Mouse (Mus musculus): ENCODE measurements around the gene Pygm. TPM values are rescaled to one million over a fixed set of nuclear protein-coding genes. Genes with fewer than 3 reads are reported as not detected.
A peak's percentile ranks its signal among the peaks of the same experiment; 100 is the strongest.

Gene Pygm
- polyA plus RNA-seq, 1 experiment from 2014 or later: 2.5 TPM

GRCm38 (mm10) chr19:6374571-6374970 is 9.6 kb upstream of the Pygm start:
- Histone ChIP-seq H3K4me2 (ENCODE audit: low read depth, low read length) (no peak overlapping the region), H3K9ac (replicated peaks) (no peak overlapping the region), H3K27ac (ENCODE audit: low read depth) (no peak overlapping the region), H3K36me3 (replicated peaks; ENCODE audit: insufficient read depth, low read length) (peaks cover 92% of the 10 kb centered on the region), H3K4me3 (ENCODE audit: low read depth, low read length) (no peak overlapping the region), H3K4me1 (ENCODE audit: insufficient read depth) (no peaks in the 10 kb centered on the region), H3K9me3 (ENCODE audit: low read length) (no peaks in the 10 kb centered on the region), H3K27me3 (ENCODE audit: insufficient read depth, low read length) (no peaks in the 10 kb centered on the region)
- no peak for ATAC-seq
- TF ChIP-seq EP300 (IDR thresholded peaks at IDR 0.05; ENCODE audit: low read depth) (no peak), CTCF (IDR thresholded peaks at IDR 0.05; ENCODE audit: low read depth) (no peak)
- DNase-seq: no peak
- WGBS (ENCODE audit: insufficient replicate concordance): 98% methylated on average over 10 of the region's 10 CpGs

DNA sequence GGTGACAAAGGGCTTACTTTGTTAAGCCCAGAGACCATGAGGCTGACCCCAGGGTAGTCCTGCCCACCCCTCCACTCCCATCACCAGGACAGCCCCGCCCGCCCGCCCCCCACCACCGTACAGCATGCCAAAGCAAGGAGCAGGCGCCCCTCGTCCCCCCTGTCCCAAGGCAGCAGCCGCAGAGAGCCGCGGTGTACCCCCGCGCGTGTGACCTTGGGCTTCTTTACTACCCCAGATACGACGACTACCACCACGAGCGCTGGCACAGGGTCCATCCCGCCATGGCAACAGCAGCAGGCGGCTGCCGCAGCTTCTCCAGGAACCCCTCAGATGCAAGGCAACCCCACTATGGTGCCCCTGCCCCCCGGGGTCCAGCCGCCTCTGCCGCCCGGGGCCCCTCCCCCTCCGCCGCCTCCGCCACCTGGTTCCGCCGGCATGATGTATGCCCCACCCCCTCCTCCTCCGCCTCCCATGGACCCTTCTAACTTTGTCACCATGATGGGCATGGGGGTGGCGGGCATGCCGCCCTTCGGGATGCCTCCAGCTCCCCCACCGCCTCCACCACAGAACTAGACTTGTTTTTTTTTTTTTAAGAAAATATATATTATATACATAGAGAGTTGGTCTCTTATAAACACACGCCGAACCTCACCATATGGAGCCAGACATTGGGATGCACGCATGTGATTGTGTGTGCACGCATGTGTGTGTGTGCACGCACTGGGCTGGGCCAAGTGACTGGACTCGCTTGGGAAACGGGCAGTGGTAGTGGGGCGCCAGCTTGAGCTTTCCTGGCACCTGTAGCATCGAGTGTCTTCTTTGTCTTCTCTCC is 8.6 kb upstream of the Pygm start:
- H3K9ac ChIP-seq (replicated peaks): no peak overlapping the region
- no peak overlapping the region for H3K4me3 ChIP-seq (ENCODE audit: low read depth, low read length)
- 92% methylated on average over 38 of the region's 42 CpGs for whole genome bisulfite sequencing (ENCODE audit: insufficient replicate concordance)
- no peak overlapping the region for H3K4me2 ChIP-seq (ENCODE audit: low read depth, low read length)
- no peak for DNase-seq
- H3K4me1 ChIP-seq (ENCODE audit: insufficient read depth): no peaks in the 10 kb centered on the region
- H3K27ac ChIP-seq (ENCODE audit: low read depth): no peak overlapping the region
- H3K27me3 ChIP-seq (ENCODE audit: insufficient read depth, low read length): no peaks in the 10 kb centered on the region
- no peak; the same call in 1 of the 2 replicates for ATAC-seq
- no peaks in the 10 kb centered on the region for H3K9me3 ChIP-seq (ENCODE audit: low read length)
- H3K36me3 ChIP-seq (replicated peaks; ENCODE audit: insufficient read depth, low read length): peaks cover 83% of the 10 kb centered on the region
- TF ChIP-seq EP300 (IDR thresholded peaks at IDR 0.05; ENCODE audit: low read depth) (no peak), CTCF (IDR thresholded peaks at IDR 0.05; ENCODE audit: low read depth) (no peak)

DNA sequence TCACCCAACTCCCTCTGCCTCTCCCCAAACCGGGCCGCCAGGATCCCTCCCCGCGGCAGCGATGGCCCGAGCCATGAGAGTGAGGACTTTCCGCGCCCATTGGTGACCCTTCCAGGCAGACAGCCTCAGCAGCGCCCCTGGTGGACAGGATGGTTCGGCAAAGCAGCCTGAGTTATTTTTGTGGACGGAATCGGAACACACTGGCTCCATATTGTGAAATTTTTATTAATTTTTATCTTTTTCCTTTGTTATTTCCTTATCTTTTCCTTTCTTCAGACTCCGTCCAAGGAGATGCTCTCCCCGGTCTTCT is 8.0 kb upstream of the Pygm start:
- Histone ChIP-seq H3K27ac (ENCODE audit: low read depth) (no peak overlapping the region), H3K9ac (replicated peaks) (no peak overlapping the region), H3K9me3 (ENCODE audit: low read length) (no peaks in the 10 kb centered on the region), H3K4me1 (ENCODE audit: insufficient read depth) (no peaks in the 10 kb centered on the region), H3K4me3 (ENCODE audit: low read depth, low read length) (no peak overlapping the region), H3K4me2 (ENCODE audit: low read depth, low read length) (no peak overlapping the region), H3K36me3 (replicated peaks; ENCODE audit: insufficient read depth, low read length) (peaks cover 77% of the 10 kb centered on the region), H3K27me3 (ENCODE audit: insufficient read depth, low read length) (no peaks in the 10 kb centered on the region)
- DNase-seq (peak; percentile 72), ATAC-seq (no peak; the same call in 1 of the 2 replicates)
- WGBS (ENCODE audit: insufficient replicate concordance): 83% methylated on average over 14 of the region's 14 CpGs
- TF ChIP-seq EP300 (IDR thresholded peaks at IDR 0.05; ENCODE audit: low read depth) (no peak), CTCF (IDR thresholded peaks at IDR 0.05; ENCODE audit: low read depth) (peak; percentile 74)

DNA sequence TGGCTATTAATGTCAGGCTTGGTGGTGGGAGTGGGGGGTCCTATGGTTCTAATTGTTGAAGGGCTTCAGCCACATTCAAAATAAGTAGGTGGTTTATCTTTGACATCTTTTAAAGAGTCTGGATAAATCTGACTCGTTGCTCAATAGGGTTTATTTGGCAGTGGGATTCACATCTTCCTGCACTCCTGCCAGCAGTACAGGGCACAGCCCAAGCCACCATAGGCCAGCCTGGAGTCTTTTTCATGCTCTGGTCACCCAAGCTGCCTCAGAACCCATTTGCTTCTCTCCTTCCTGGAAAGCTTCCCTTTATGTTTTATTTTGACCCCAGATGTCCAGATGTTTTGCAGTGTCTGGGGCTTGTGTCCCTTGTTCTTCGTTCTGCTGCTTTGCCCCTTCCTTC is 7.6 kb upstream of the Pygm start:
- DNase-seq: no peak
- 75% methylated on average over 2 of the region's 2 CpGs for WGBS (ENCODE audit: insufficient replicate concordance)
- Histone ChIP-seq H3K4me1 (ENCODE audit: insufficient read depth) (no peaks in the 10 kb centered on the region), H3K27me3 (ENCODE audit: insufficient read depth, low read length) (no peaks in the 10 kb centered on the region), H3K4me2 (ENCODE audit: low read depth, low read length) (no peak overlapping the region), H3K27ac (ENCODE audit: low read depth) (no peak overlapping the region), H3K9ac (replicated peaks) (no peak overlapping the region), H3K4me3 (ENCODE audit: low read depth, low read length) (no peak overlapping the region), H3K36me3 (replicated peaks; ENCODE audit: insufficient read depth, low read length) (peaks cover 73% of the 10 kb centered on the region), H3K9me3 (ENCODE audit: low read length) (no peaks in the 10 kb centered on the region)
- ATAC-seq: no peak
- TF ChIP-seq EP300 (IDR thresholded peaks at IDR 0.05; ENCODE audit: low read depth): no peak
- TF ChIP-seq CTCF (IDR thresholded peaks at IDR 0.05; ENCODE audit: low read depth): no peak

GRCm38 (mm10) chr19:6377327-6378040 is 6.7 kb upstream of the Pygm start:
- Histone ChIP-seq H3K9me3 (ENCODE audit: low read length) (no peaks in the 10 kb centered on the region), H3K9ac (replicated peaks) (no peak overlapping the region), H3K4me3 (ENCODE audit: low read depth, low read length) (no peak overlapping the region), H3K4me1 (ENCODE audit: insufficient read depth) (no peaks in the 10 kb centered on the region), H3K27ac (ENCODE audit: low read depth) (no peak overlapping the region), H3K36me3 (replicated peaks; ENCODE audit: insufficient read depth, low read length) (peaks cover 64% of the 10 kb centered on the region), H3K27me3 (ENCODE audit: insufficient read depth, low read length) (no peaks in the 10 kb centered on the region), H3K4me2 (ENCODE audit: low read depth, low read length) (no peak overlapping the region)
- WGBS (ENCODE audit: insufficient replicate concordance): 74% methylated on average over 11 of the region's 11 CpGs
- DNase-seq (no peak), ATAC-seq (no peak)
- no peak for TF ChIP-seq CTCF (IDR thresholded peaks at IDR 0.05; ENCODE audit: low read depth)
- TF ChIP-seq EP300 (IDR thresholded peaks at IDR 0.05; ENCODE audit: low read depth): no peak

- no peak overlapping the region for H3K4me3 ChIP-seq (ENCODE audit: low read depth, low read length)
- no peaks in the 10 kb centered on the region for H3K9me3 ChIP-seq (ENCODE audit: low read length)
- H3K27me3 ChIP-seq (ENCODE audit: insufficient read depth, low read length): no peaks in the 10 kb centered on the region
- H3K36me3 ChIP-seq (replicated peaks; ENCODE audit: insufficient read depth, low read length): peaks cover 33% of the 10 kb centered on the region
- no peak overlapping the region for H3K4me2 ChIP-seq (ENCODE audit: low read depth, low read length)
- DNase-seq (no peak), ATAC-seq (no peak)
- H3K9ac ChIP-seq (replicated peaks): no peak overlapping the region
- 95% methylated on average over 9 of the region's 9 CpGs for WGBS (ENCODE audit: insufficient replicate concordance)
- TF ChIP-seq EP300 (IDR thresholded peaks at IDR 0.05; ENCODE audit: low read depth) (no peak), CTCF (IDR thresholded peaks at IDR 0.05; ENCODE audit: low read depth) (no peak)
- H3K27ac ChIP-seq (ENCODE audit: low read depth): no peak overlapping the region
- 0 out of 2 replicates have a peak, but pooled peaks cover 7% of the 10 kb centered on the region for H3K4me1 ChIP-seq (ENCODE audit: insufficient read depth)
Measured at GRCm38 (mm10) chr19:6380411-6381166, 3.6 kb upstream of the Pygm start.
